In the genomic region with DNA sequence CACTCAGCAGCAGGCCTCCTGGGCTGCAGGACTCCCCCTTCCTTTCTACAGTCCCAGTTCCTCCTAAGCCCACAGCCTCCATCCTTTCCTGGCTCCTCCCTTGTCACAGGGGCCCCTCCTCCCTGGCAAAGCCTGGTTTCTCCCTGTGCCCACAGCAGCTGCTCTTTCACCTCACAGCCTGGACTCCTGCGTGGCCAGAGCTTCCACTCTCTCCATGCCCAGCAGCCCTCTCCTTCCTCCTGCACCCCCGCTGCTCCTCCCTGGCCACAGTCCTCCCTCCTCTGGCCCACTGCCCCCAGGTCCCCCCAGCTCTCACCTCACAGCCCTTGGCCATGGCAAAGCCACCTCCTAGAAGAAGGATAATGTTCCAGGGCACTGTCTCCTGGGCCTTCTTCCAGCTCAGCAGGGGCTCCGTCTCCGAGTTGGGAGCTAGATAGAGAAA, we compare ENCODE assay signal across 12 mouse cellular contexts. TPM values are rescaled to one million over a fixed set of nuclear protein-coding genes. Genes with fewer than 3 reads are reported as not detected.
DNase-seq lines count a peak whose midpoint lies in the region; ATAC-seq lines count a peak whose summit lies in the region.
"Had no signal": no experiment of that assay in that cellular context is flagged by ENCODE, and none has a peak within 500 bp of the region (broad histone marks: within the 10 kb centered on the region; RNA-seq: fewer than 3 reads in every experiment).

No protein-coding gene starts in this region.

- DNase-seq in frontal cortex, postnatal 25 days (ENCODE audit: low spot score in 2 of 2) = no peak
- DNase-seq in cerebellum, postnatal 14 days = peak; percentile 72
- DNase-seq in gastrocnemius, adult 18-20 months (ENCODE audit: low spot score) = no peak
- DNase-seq in urinary bladder, postnatal 25 days (ENCODE audit: low spot score) = no peak
- DNase-seq: kidney, adult 18-20 months; thymus, adult 18-20 months had no signal

- peak overlapping the region; percentile 68 for H3K27ac ChIP-seq in hindbrain, embryonic 15.5 days (replicated peaks)
- H3K27ac ChIP-seq in midbrain, embryonic 13.5 days = peak overlapping the region; percentile 76
- no peak overlapping the region for H3K27ac ChIP-seq in intestine, embryonic 15.5 days
- H3K27ac ChIP-seq: liver, embryonic 15.5 days had no signal

- 45% methylated on average over 4 of the region's 4 CpGs for WGBS in hindbrain, embryonic 15.5 days
- 57% methylated on average over 4 of the region's 4 CpGs for WGBS in midbrain, embryonic 13.5 days
- WGBS in intestine, embryonic 15.5 days = 75% methylated on average over 4 of the region's 4 CpGs

- no peak overlapping the region for H3K4me2 ChIP-seq in hindbrain, embryonic 15.5 days
- H3K4me2 ChIP-seq in midbrain, embryonic 13.5 days (replicated peaks) = no peak overlapping the region
- no peak overlapping the region for H3K4me2 ChIP-seq in intestine, embryonic 15.5 days (replicated peaks)
- H3K4me2 ChIP-seq: liver, embryonic 15.5 days had no signal

- H3K27me3 ChIP-seq in hindbrain, embryonic 15.5 days = no peaks in the 10 kb centered on the region
- H3K27me3 ChIP-seq in midbrain, embryonic 13.5 days = no peaks in the 10 kb centered on the region
- H3K27me3 ChIP-seq in intestine, embryonic 15.5 days (replicated peaks) = no peaks in the 10 kb centered on the region
- H3K27me3 ChIP-seq: liver, embryonic 15.5 days had no signal

- peak; percentile 41 for ATAC-seq in frontal cortex, adult (ENCODE audit: low TSS enrichment)
- peak; percentile 58 for ATAC-seq in hindbrain, embryonic 15.5 days (ENCODE audit: low FRiP score, low read depth)
- peak; percentile 32; the same call in 1 of the 2 replicates for ATAC-seq in midbrain, embryonic 13.5 days
- no peak for ATAC-seq in intestine, embryonic 15.5 days

- H3K36me3 ChIP-seq in hindbrain, embryonic 15.5 days = no peaks in the 10 kb centered on the region
- H3K36me3 ChIP-seq in midbrain, embryonic 13.5 days = no peaks in the 10 kb centered on the region
- no peaks in the 10 kb centered on the region for H3K36me3 ChIP-seq in intestine, embryonic 15.5 days
- H3K36me3 ChIP-seq: liver, embryonic 15.5 days had no signal

- no peak overlapping the region for H3K4me3 ChIP-seq in hindbrain, embryonic 15.5 days
- no peak overlapping the region for H3K4me3 ChIP-seq in midbrain, embryonic 13.5 days (replicated peaks)
- no peak overlapping the region for H3K4me3 ChIP-seq in intestine, embryonic 15.5 days (replicated peaks)
- H3K4me3 ChIP-seq: liver, embryonic 15.5 days had no signal

- no peaks in the 10 kb centered on the region for H3K9me3 ChIP-seq in hindbrain, embryonic 15.5 days
- no peaks in the 10 kb centered on the region for H3K9me3 ChIP-seq in midbrain, embryonic 13.5 days
- H3K9me3 ChIP-seq in intestine, embryonic 15.5 days = no peaks in the 10 kb centered on the region
- H3K9me3 ChIP-seq: liver, embryonic 15.5 days had no signal

- peaks cover 28% of the 10 kb centered on the region for H3K4me1 ChIP-seq in hindbrain, embryonic 15.5 days (replicated peaks)
- peaks cover 50% of the 10 kb centered on the region for H3K4me1 ChIP-seq in midbrain, embryonic 13.5 days (replicated peaks)
- H3K4me1 ChIP-seq in intestine, embryonic 15.5 days (replicated peaks) = no peaks in the 10 kb centered on the region

- no peak overlapping the region for H3K9ac ChIP-seq in hindbrain, embryonic 15.5 days
- H3K9ac ChIP-seq in midbrain, embryonic 13.5 days (replicated peaks) = no peak overlapping the region
- H3K9ac ChIP-seq in intestine, embryonic 15.5 days = no peak overlapping the region
- H3K9ac ChIP-seq: liver, embryonic 15.5 days had no signal

RNA-seq across cellular contexts. Expression of gene Ocstamp, which starts 19.5 kb away (rescaled TPM):
- 0.07 TPM in 1 of 2 replicates, not detected in the other for polyA plus RNA-seq in hindbrain, embryonic 15.5 days (2015; fragmentation: Nextera tagmentation; extraction: Ambion mirVana)
- polyA plus RNA-seq in midbrain, embryonic 13.5 days (2015; fragmentation: Nextera tagmentation; extraction: Ambion mirVana) = not detected in 2 replicates
- under 1 TPM in 1 of 2 experiments, not detected in 1; 0.18 TPM for total RNA-seq in gastrocnemius, adult 18-20 months (2021)
- 0.61 and 0.64 TPM in 2 replicates for polyA plus RNA-seq in intestine, embryonic 15.5 days (2015; fragmentation: Nextera tagmentation; extraction: Ambion mirVana)

RNA-seq across cellular contexts. Expression of gene Zfp334, which starts 31.6 kb away (rescaled TPM):
- 8.5 and 9.1 TPM in 2 replicates for polyA plus RNA-seq in hindbrain, embryonic 15.5 days (2015; fragmentation: Nextera tagmentation; extraction: Ambion mirVana)
- 14.1 and 14.5 TPM in 2 replicates for polyA plus RNA-seq in midbrain, embryonic 13.5 days (2015; fragmentation: Nextera tagmentation; extraction: Ambion mirVana)
- 1 to 10 TPM; 2.3 to 2.5 TPM for total RNA-seq in gastrocnemius, adult 18-20 months (2021)
- 4.9 and 5.0 TPM in 2 replicates for polyA plus RNA-seq in intestine, embryonic 15.5 days (2015; fragmentation: Nextera tagmentation; extraction: Ambion mirVana)

RNA-seq across cellular contexts. Expression of gene Zfp663, which starts 51.2 kb away (rescaled TPM):
- polyA plus RNA-seq in hindbrain, embryonic 15.5 days (2015; fragmentation: Nextera tagmentation; extraction: Ambion mirVana) = 5.8 and 8.3 TPM in 2 replicates
- polyA plus RNA-seq in midbrain, embryonic 13.5 days (2015; fragmentation: Nextera tagmentation; extraction: Ambion mirVana) = 10.4 and 10.5 TPM in 2 replicates
- total RNA-seq in gastrocnemius, adult 18-20 months (2021) = not detected
- polyA plus RNA-seq in intestine, embryonic 15.5 days (2015; fragmentation: Nextera tagmentation; extraction: Ambion mirVana) = 0.75 and 1.1 TPM in 2 replicates
- polyA plus RNA-seq: gonadal fat pad, adult 2 months; liver, embryonic 15.5 days had no signal

RNA-seq across cellular contexts. Expression of gene Slc13a3, which starts 53.3 kb away (rescaled TPM):
- polyA plus RNA-seq in hindbrain, embryonic 15.5 days (2015; fragmentation: Nextera tagmentation; extraction: Ambion mirVana) = 7.7 and 8.7 TPM in 2 replicates
- polyA plus RNA-seq in midbrain, embryonic 13.5 days (2015; fragmentation: Nextera tagmentation; extraction: Ambion mirVana) = 3.4 TPM in 2 replicates
- under 1 TPM in 1 of 2 experiments, not detected in 1; 0.25 TPM for total RNA-seq in gastrocnemius, adult 18-20 months (2021)
- 0.36 and 0.51 TPM in 2 replicates for polyA plus RNA-seq in intestine, embryonic 15.5 days (2015; fragmentation: Nextera tagmentation; extraction: Ambion mirVana)

Comparison
In these comparisons a context has a peak if more than half of its experiments do, and no peak if none do; other contexts are left out.
1. DNase-seq: peak in cerebellum, postnatal 14 days (2 of 2); none in frontal cortex, postnatal 25 days (0 of 2), gastrocnemius, adult 18-20 months (single experiment) and urinary bladder, postnatal 25 days (single experiment).